Mouse (Mus musculus) MEL (cell line): ENCODE measurements around the gene Gm45623. TPM values are rescaled to one million over a fixed set of nuclear protein-coding genes. Genes with fewer than 3 reads are reported as not detected.

Experiments used
- DNase-seq: peaks from one replicate; pipeline ENCODE4 v3.0.0; 2011; ENCODE audit warnings: low read depth, low spot score
- H3K27ac ChIP-seq: 2 replicates; pipeline ENCODE4 v1.5.1; 2012; ENCODE audit warnings: low read depth, mild to moderate bottlenecking, control low read depth, low read length, moderate library complexity; ENCODE audit not compliant: control insufficient read depth
- H3K27me3 ChIP-seq, 2 experiments: fragments of 150-350 bp in 1 of 2; sonication (generic) in 1 of 2; 2 replicates each; pipeline ENCODE4 v1.6.1; 2012; ENCODE audit warnings: low read length in 2 of 2, mild to moderate bottlenecking in 2 of 2, improper control_type of control experiment in 1 of 2, moderate library complexity in 1 of 2; ENCODE audit not compliant: insufficient read depth in 2 of 2, control insufficient read depth in 1 of 2
- H3K36me3 ChIP-seq, 2 experiments: 2 replicates each; pipeline ENCODE4 v1.6.1; 2012 to 2014; ENCODE audit warnings: low read length in 2 of 2, improper control_type of control experiment in 1 of 2, inconsistent platforms in 1 of 2, mild to moderate bottlenecking in 1 of 2; ENCODE audit not compliant: insufficient read depth in 2 of 2, control insufficient read depth in 1 of 2
- H3K4me1 ChIP-seq, 2 experiments: fragments of 150-350 bp in 1 of 2; sonication (generic) in 1 of 2; 2 replicates each; pipeline ENCODE4 v1.6.1; 2012; ENCODE audit warnings: low read length in 2 of 2, improper control_type of control experiment in 1 of 2, mild to moderate bottlenecking in 1 of 2; ENCODE audit not compliant: insufficient read depth in 2 of 2, control insufficient read depth in 1 of 2
- H3K4me3 ChIP-seq, 2 experiments: fragments of 150-350 bp in 1 of 2; sonication (generic) in 1 of 2; 2 replicates each; pipeline ENCODE4 v1.5.1; 2012; ENCODE audit warnings: low read depth in 2 of 2, low read length in 2 of 2, mild to moderate bottlenecking in 2 of 2, moderate library complexity in 2 of 2, control low read depth in 1 of 2, improper control_type of control experiment in 1 of 2; ENCODE audit not compliant: control insufficient read depth in 1 of 2, insufficient read depth in 1 of 2
- H3K79me2 ChIP-seq: 2 replicates; pipeline ENCODE4 v1.6.1; 2012; ENCODE audit warnings: mild to moderate bottlenecking, low read length, moderate library complexity; ENCODE audit not compliant: control insufficient read depth, poor library complexity, insufficient read depth
- H3K9ac ChIP-seq: 2 replicates; pipeline ENCODE4 v1.6.1; 2012; ENCODE audit warnings: low read depth, mild to moderate bottlenecking, control low read depth, low read length, moderate library complexity; ENCODE audit not compliant: control insufficient read depth, poor library complexity, severe bottlenecking
- H3K9me3 ChIP-seq: fragments of 150-350 bp; sonication (generic); replicated peaks from 2 replicates; pipeline ENCODE4 v1.6.1; 2012; ENCODE audit warnings: mild to moderate bottlenecking, low read length, improper control_type of control experiment, moderate library complexity; ENCODE audit not compliant: insufficient read depth
- CHD2 ChIP-seq: IDR thresholded peaks from 2 replicates; pipeline ENCODE4 v1.6.1; 2011; ENCODE audit warnings: low read length, improper control_type of control experiment
- EP300 ChIP-seq, 2 experiments: IDR thresholded peaks; 2 replicates each; pipeline ENCODE4 v1.6.1; 2011; ENCODE audit warnings: improper control_type of control experiment in 2 of 2, low read length in 2 of 2, low read depth in 1 of 2, mild to moderate bottlenecking in 1 of 2
- ETS1 ChIP-seq: IDR thresholded peaks from 2 replicates; pipeline ENCODE4 v1.6.1; 2012; ENCODE audit warnings: low read depth, mild to moderate bottlenecking, inconsistent platforms, low read length, improper control_type of control experiment, moderate library complexity
- GABPA ChIP-seq: IDR thresholded peaks from 2 replicates; pipeline ENCODE4 v1.6.1; 2012; ENCODE audit warnings: low read depth, mild to moderate bottlenecking, inconsistent platforms, low read length, improper control_type of control experiment, moderate library complexity
- JUND ChIP-seq: IDR thresholded peaks from 2 replicates; pipeline ENCODE4 v1.6.1; 2011; ENCODE audit warnings: low read depth, mild to moderate bottlenecking, improper control_type of control experiment, low read length
- KAT2A ChIP-seq: conservative IDR thresholded peaks from 2 replicates; pipeline ENCODE4 v1.6.1; 2012; ENCODE audit warnings: low read depth, low read length, improper control_type of control experiment, inconsistent platforms
- MAX ChIP-seq: IDR thresholded peaks from 2 replicates; pipeline ENCODE4 v1.6.1; 2011; ENCODE audit warnings: low read length, improper control_type of control experiment
- MEF2A ChIP-seq: IDR thresholded peaks from 2 replicates; pipeline ENCODE4 v1.6.1; 2014; ENCODE audit warnings: low read depth, mild to moderate bottlenecking, inconsistent platforms, low read length, improper control_type of control experiment; ENCODE audit not compliant: poor library complexity, insufficient replicate concordance, severe bottlenecking; ENCODE audit errors: extremely low read depth
- MYB ChIP-seq: IDR thresholded peaks from 2 replicates; pipeline ENCODE4 v1.6.1; 2011; ENCODE audit warnings: mild to moderate bottlenecking, low read depth, low read length, improper control_type of control experiment
- MYC ChIP-seq: IDR thresholded peaks from 2 replicates; pipeline ENCODE4 v1.6.1; 2011; ENCODE audit warnings: low read depth, mild to moderate bottlenecking, low read length, improper control_type of control experiment, moderate library complexity
- NELFE ChIP-seq: IDR thresholded peaks from 2 replicates; pipeline ENCODE4 v1.6.1; 2011; ENCODE audit warnings: low read depth, low read length, improper control_type of control experiment
- POLR2AphosphoS2 ChIP-seq: IDR thresholded peaks from 2 replicates; pipeline ENCODE4 v1.6.1; 2011; ENCODE audit warnings: low read length, improper control_type of control experiment
- RAD21 ChIP-seq: IDR thresholded peaks from 2 replicates; pipeline ENCODE4 v1.6.1; 2011; ENCODE audit warnings: mild to moderate bottlenecking, low read depth, low read length, improper control_type of control experiment
- RCOR1 ChIP-seq: IDR thresholded peaks from 2 replicates; pipeline ENCODE4 v1.6.1; 2012; ENCODE audit warnings: low read depth, mild to moderate bottlenecking, inconsistent platforms, low read length, improper control_type of control experiment
- SMC3 ChIP-seq: IDR thresholded peaks from 2 replicates; pipeline ENCODE4 v1.6.1; 2011; ENCODE audit warnings: low read depth, low read length, improper control_type of control experiment
- TAL1 ChIP-seq: IDR thresholded peaks from 2 replicates; pipeline ENCODE4 v1.6.1; 2012; ENCODE audit warnings: mild to moderate bottlenecking, inconsistent platforms, low read length, moderate library complexity, mixed read lengths
- TCF12 ChIP-seq: IDR thresholded peaks from 2 replicates; pipeline ENCODE4 v1.6.1; 2014; ENCODE audit warnings: low read depth, mild to moderate bottlenecking, inconsistent platforms, low read length, improper control_type of control experiment, moderate library complexity
- ZKSCAN1 ChIP-seq: IDR thresholded peaks from 2 replicates; pipeline ENCODE4 v1.6.1; 2012; ENCODE audit warnings: low read depth, mild to moderate bottlenecking, inconsistent platforms, low read length, improper control_type of control experiment, moderate library complexity
- ZMIZ1 ChIP-seq: IDR thresholded peaks from 2 replicates; pipeline ENCODE4 v1.6.1; 2012; ENCODE audit warnings: low read depth, mild to moderate bottlenecking, inconsistent platforms, low read length, improper control_type of control experiment, moderate library complexity
- ZNF384 ChIP-seq: IDR thresholded peaks from 2 replicates; pipeline ENCODE4 v1.6.1; 2012; ENCODE audit warnings: low read depth, mild to moderate bottlenecking, inconsistent platforms, low read length, improper control_type of control experiment
- polyA plus RNA-seq, 2 experiments: library from polyadenylated mRNA; stranded (reverse) in 1 of 2; unstranded in 1 of 2; fragments of >175 nt in 1 of 2; fragments of >200 nt in 1 of 2; gene quantifications; 2 replicates each; pipeline versions ENCODE4 v1.2.1 to v1.2.4; 2012; ENCODE audit warnings: low replicate concordance in 2 of 2, low read depth in 1 of 2; ENCODE audit not compliant: insufficient read length in 2 of 2, insufficient read depth in 1 of 2, missing spikeins in 1 of 2
- total RNA-seq: library from RNA; depleted of rRNA; stranded (reverse); fragments of 300-350 nt; gene quantifications from 2 replicates; pipeline ENCODE4 v1.2.3, GENCODE M21; 2012

Gm45623 gene
- total and polyA plus RNA-seq, 3 experiments: not detected

GRCm38 (mm10) chr13:56734617-56735016 is 19.0 kb downstream of the Gm45623 start:
- H3K4me1 ChIP-seq: peaks cover 3 to 4% of the 10 kb centered on the region in 2 experiments
- no peaks in the 10 kb centered on the region for H3K9me3 ChIP-seq
- TF ChIP-seq TAL1 (no peak), ETS1 (no peak), JUND (no peak), POLR2AphosphoS2 (no peak), ZMIZ1 (no peak), KAT2A (no peak), NELFE (no peak), RAD21 (no peak), MYB (no peak), SMC3 (no peak), ZNF384 (no peak), CHD2 (no peak), GABPA (no peak), MAX (no peak), EP300 (IDR thresholded peaks at IDR 0.05; ENCODE audit: low read depth in 1 of 2, low read length in 2 of 2) (no peak), ZKSCAN1 (no peak), RCOR1 (no peak), TCF12 (no peak), MYC (no peak)
- no peak overlapping the region for H3K4me3 ChIP-seq
- H3K27me3 ChIP-seq: no peaks in the 10 kb centered on the region
- peaks cover 3 to 6% of the 10 kb centered on the region in 2 experiments for H3K36me3 ChIP-seq
- no peak overlapping the region for H3K27ac ChIP-seq
- no peaks in the 10 kb centered on the region for H3K79me2 ChIP-seq
- peak; percentile 19 for DNase-seq
- H3K9ac ChIP-seq: no peak overlapping the region

- no peaks in the 10 kb centered on the region for H3K4me1 ChIP-seq
- TF ChIP-seq MYB (no peak), MEF2A (no peak)
- DNase-seq: no peak
- no peak overlapping the region for H3K4me3 ChIP-seq
- H3K27me3 ChIP-seq: no peaks in the 10 kb centered on the region
- peaks cover 0 to 3% of the 10 kb centered on the region in 2 experiments; a peak in 2 of 4 replicates for H3K36me3 ChIP-seq
- no peaks in the 10 kb centered on the region; the same call in 1 of the 2 replicates for H3K79me2 ChIP-seq
- H3K9me3 ChIP-seq: no peaks in the 10 kb centered on the region
- no peak overlapping the region for H3K9ac ChIP-seq
- no peak overlapping the region for H3K27ac ChIP-seq
Observed at GRCm38 (mm10) chr13:56729046-56729445, 24.6 kb downstream of the Gm45623 start.
